Mouse (Mus musculus): ENCODE data around the gene Spryd7. TPM values are rescaled to one million over a fixed set of nuclear protein-coding genes. Genes with fewer than 3 reads are reported as not detected.

Spryd7 gene
- polyA plus RNA-seq, 1 experiment from 2014 or later: 21.7 TPM

- 5% methylated on average over 44 of the region's 44 CpGs for WGBS
- ATAC-seq: peak; percentile 96
Observed at GRCm38 (mm10) chr14:61599057-61599806, 42.5 kb upstream of the Spryd7 start.

GRCm38 (mm10) chr14:61597968-61598367, 41.3 kb upstream of the Spryd7 start, which contains the start of gene Trim13:
TSS of gene Trim13 (plus strand) at chr14:61598247.
- ATAC-seq (no peak), DNase-seq (ENCODE audit: low spot score) (no peak)
- H3K4me3 ChIP-seq (ENCODE audit: low read depth, low read length): peak within 1 kb of the TSS; percentile 80
- TF ChIP-seq CTCF (IDR thresholded peaks at IDR 0.05): no peak
- no peak for TF ChIP-seq EP300 (IDR thresholded peaks at IDR 0.05)
- no peaks in the 10 kb centered on the region for H3K27me3 ChIP-seq (replicated peaks; ENCODE audit: insufficient read depth, low read length)
- H3K9me3 ChIP-seq (ENCODE audit: low read length): no peaks in the 10 kb centered on the region
- H3K4me1 ChIP-seq (ENCODE audit: insufficient read depth, low read depth, low read length): peaks cover 8% of the 10 kb centered on the region; the same call in 1 of the 2 replicates
- no peak within 1 kb of the TSS for H3K27ac ChIP-seq (ENCODE audit: low read length)
- H3K4me2 ChIP-seq (replicated peaks; ENCODE audit: low read depth, low read length): peak within 1 kb of the TSS; percentile 66
- WGBS: 59% methylated on average over 5 of the region's 5 CpGs
- H3K36me3 ChIP-seq (ENCODE audit: insufficient read depth, low read length): no peaks in the 10 kb centered on the region
- no peak within 1 kb of the TSS for H3K9ac ChIP-seq (replicated peaks; ENCODE audit: low read depth)

More at GRCm38 (mm10) chr14:61599057-61599806, 42.5 kb upstream of the Spryd7 start:
- peak; percentile 93 for DNase-seq (ENCODE audit: low spot score)
- Histone ChIP-seq H3K36me3 (ENCODE audit: insufficient read depth, low read length) (no peaks in the 10 kb centered on the region), H3K27me3 (replicated peaks; ENCODE audit: insufficient read depth, low read length) (no peaks in the 10 kb centered on the region), H3K4me2 (replicated peaks; ENCODE audit: low read depth, low read length) (peak overlapping the region; percentile 66), H3K27ac (ENCODE audit: low read length) (peak overlapping the region; percentile 82), H3K4me1 (ENCODE audit: insufficient read depth, low read depth, low read length) (peaks cover 8% of the 10 kb centered on the region; the same call in 1 of the 2 replicates), H3K9me3 (ENCODE audit: low read length) (no peaks in the 10 kb centered on the region), H3K4me3 (ENCODE audit: low read depth, low read length) (peak overlapping the region; percentile 80), H3K9ac (replicated peaks; ENCODE audit: low read depth) (peak overlapping the region; percentile 85)
- TF ChIP-seq EP300 (IDR thresholded peaks at IDR 0.05) (no peak), CTCF (IDR thresholded peaks at IDR 0.05) (no peak)

GRCm38 (mm10) chr14:61596719-61597426, 40.2 kb upstream of the Spryd7 start:
- DNase-seq (ENCODE audit: low spot score) (peak; percentile 45), ATAC-seq (no peak)
- no peak overlapping the region for H3K9ac ChIP-seq (replicated peaks; ENCODE audit: low read depth)
- H3K4me3 ChIP-seq (ENCODE audit: low read depth, low read length): no peak overlapping the region
- WGBS: 79% methylated on average over 9 of the region's 9 CpGs
- peaks cover 8% of the 10 kb centered on the region; the same call in 1 of the 2 replicates for H3K4me1 ChIP-seq (ENCODE audit: insufficient read depth, low read depth, low read length)
- H3K4me2 ChIP-seq (replicated peaks; ENCODE audit: low read depth, low read length): no peak overlapping the region
- H3K9me3 ChIP-seq (ENCODE audit: low read length): no peaks in the 10 kb centered on the region
- no peak overlapping the region for H3K27ac ChIP-seq (ENCODE audit: low read length)
- H3K36me3 ChIP-seq (ENCODE audit: insufficient read depth, low read length): no peaks in the 10 kb centered on the region
- no peaks in the 10 kb centered on the region for H3K27me3 ChIP-seq (replicated peaks; ENCODE audit: insufficient read depth, low read length)
- TF ChIP-seq CTCF (IDR thresholded peaks at IDR 0.05) (no peak), EP300 (IDR thresholded peaks at IDR 0.05) (no peak)

GRCm38 (mm10) chr14:61589288-61590065, 32.8 kb upstream of the Spryd7 start:
- Histone ChIP-seq H3K4me3 (ENCODE audit: low read depth, low read length) (no peak overlapping the region), H3K9ac (replicated peaks; ENCODE audit: low read depth) (no peak overlapping the region), H3K27me3 (replicated peaks; ENCODE audit: insufficient read depth, low read length) (no peaks in the 10 kb centered on the region), H3K27ac (ENCODE audit: low read length) (no peak overlapping the region), H3K36me3 (ENCODE audit: insufficient read depth, low read length) (no peaks in the 10 kb centered on the region), H3K4me1 (ENCODE audit: insufficient read depth, low read depth, low read length) (no peaks in the 10 kb centered on the region), H3K9me3 (ENCODE audit: low read length) (no peaks in the 10 kb centered on the region), H3K4me2 (replicated peaks; ENCODE audit: low read depth, low read length) (no peak overlapping the region)
- ATAC-seq (no peak), DNase-seq (ENCODE audit: low spot score) (no peak)
- no peak for TF ChIP-seq CTCF (IDR thresholded peaks at IDR 0.05)
- no peak for TF ChIP-seq EP300 (IDR thresholded peaks at IDR 0.05)
- WGBS: 63% methylated on average over 4 of the region's 4 CpGs

GRCm38 (mm10) chr14:61575941-61576340, 19.3 kb upstream of the Spryd7 start:
- Histone ChIP-seq H3K27ac (ENCODE audit: low read length) (no peak overlapping the region), H3K4me2 (replicated peaks; ENCODE audit: low read depth, low read length) (no peak overlapping the region), H3K36me3 (ENCODE audit: insufficient read depth, low read length) (no peaks in the 10 kb centered on the region), H3K9ac (replicated peaks; ENCODE audit: low read depth) (no peak overlapping the region), H3K4me3 (ENCODE audit: low read depth, low read length) (no peak overlapping the region), H3K9me3 (ENCODE audit: low read length) (no peaks in the 10 kb centered on the region), H3K27me3 (replicated peaks; ENCODE audit: insufficient read depth, low read length) (no peaks in the 10 kb centered on the region), H3K4me1 (ENCODE audit: insufficient read depth, low read depth, low read length) (no peaks in the 10 kb centered on the region; the same call in 1 of the 2 replicates)
- TF ChIP-seq EP300 (IDR thresholded peaks at IDR 0.05): no peak
- TF ChIP-seq CTCF (IDR thresholded peaks at IDR 0.05): no peak
- ATAC-seq: no peak
- DNase-seq (ENCODE audit: low spot score): no peak
- WGBS: 90% methylated on average over 8 of the region's 8 CpGs

GRCm38 (mm10) chr14:61575066-61575465, 18.4 kb upstream of the Spryd7 start:
- 87% methylated on average over 10 of the region's 10 CpGs for WGBS
- Histone ChIP-seq H3K4me3 (ENCODE audit: low read depth, low read length) (no peak overlapping the region), H3K9ac (replicated peaks; ENCODE audit: low read depth) (no peak overlapping the region), H3K27ac (ENCODE audit: low read length) (no peak overlapping the region), H3K36me3 (ENCODE audit: insufficient read depth, low read length) (no peaks in the 10 kb centered on the region), H3K27me3 (replicated peaks; ENCODE audit: insufficient read depth, low read length) (no peaks in the 10 kb centered on the region), H3K4me2 (replicated peaks; ENCODE audit: low read depth, low read length) (no peak overlapping the region), H3K4me1 (ENCODE audit: insufficient read depth, low read depth, low read length) (no peaks in the 10 kb centered on the region; the same call in 1 of the 2 replicates), H3K9me3 (ENCODE audit: low read length) (no peaks in the 10 kb centered on the region)
- DNase-seq (ENCODE audit: low spot score): no peak
- no peak for ATAC-seq
- TF ChIP-seq CTCF (IDR thresholded peaks at IDR 0.05): no peak
- TF ChIP-seq EP300 (IDR thresholded peaks at IDR 0.05): no peak
